Mouse (Mus musculus): ENCODE data around the gene Cyyr1. TPM values are rescaled to one million over a fixed set of nuclear protein-coding genes. Genes with fewer than 3 reads are reported as not detected.
"Not testable (repeated sequence)": the region's sequence is repeated elsewhere in the genome, so short reads cannot be mapped to it uniquely, and the experiment has no call there.

Gene Cyyr1
- 0.53 and 0.59 TPM in 2 replicates for polyA plus RNA-seq (2015; fragmentation: Nextera tagmentation; extraction: Ambion mirVana)

GRCm38 (mm10) chr16:85553297-85553696, at the start of gene Cyyr1:
TSS of gene Cyyr1 (minus strand) at chr16:85553397.
- not testable (repeated sequence) for H3K4me2 ChIP-seq; ATAC-seq (ENCODE audit: low read depth); H3K27me3 ChIP-seq; H3K4me1 ChIP-seq (replicated peaks); H3K36me3 ChIP-seq; H3K9ac ChIP-seq; H3K27ac ChIP-seq; DNase-seq; H3K4me3 ChIP-seq (replicated peaks); H3K9me3 ChIP-seq (replicated peaks)
- WGBS (ENCODE audit: insufficient replicate concordance): 54% methylated on average over 13 of the region's 13 CpGs

GRCm38 (mm10) chr16:85588844-85589243, 35.6 kb upstream of the Cyyr1 start:
- Histone ChIP-seq H3K9me3 (replicated peaks) (no peaks in the 10 kb centered on the region; the same call in 1 of the 2 replicates), H3K4me2 (no peak overlapping the region), H3K27me3 (no peaks in the 10 kb centered on the region), H3K36me3 (no peaks in the 10 kb centered on the region), H3K4me3 (replicated peaks) (no peak overlapping the region), H3K27ac (no peak overlapping the region), H3K9ac (no peak overlapping the region), H3K4me1 (replicated peaks) (no peaks in the 10 kb centered on the region)
- ATAC-seq (ENCODE audit: low read depth) (no peak), DNase-seq (no peak)
- 50% methylated on average over 7 of the region's 7 CpGs for WGBS (ENCODE audit: insufficient replicate concordance)

GRCm38 (mm10) chr16:85587573-85588226, 34.5 kb upstream of the Cyyr1 start:
- Histone ChIP-seq H3K9me3 (replicated peaks) (no peaks in the 10 kb centered on the region; the same call in 1 of the 2 replicates), H3K4me2 (no peak overlapping the region), H3K4me1 (replicated peaks) (no peaks in the 10 kb centered on the region), H3K27me3 (no peaks in the 10 kb centered on the region), H3K27ac (no peak overlapping the region), H3K9ac (no peak overlapping the region), H3K4me3 (replicated peaks) (no peak overlapping the region), H3K36me3 (no peaks in the 10 kb centered on the region)
- DNase-seq (no peak), ATAC-seq (ENCODE audit: low read depth) (no peak)
- 80% methylated on average over 4 of the region's 4 CpGs for WGBS (ENCODE audit: insufficient replicate concordance)

- DNase-seq (no peak), ATAC-seq (ENCODE audit: low read depth) (no peak)
- 54% methylated on average over 5 of the region's 5 CpGs for WGBS (ENCODE audit: insufficient replicate concordance)
- H3K9ac ChIP-seq: no peak overlapping the region
- H3K27me3 ChIP-seq: no peaks in the 10 kb centered on the region
- no peaks in the 10 kb centered on the region for H3K9me3 ChIP-seq (replicated peaks)
- H3K4me2 ChIP-seq: no peak overlapping the region
- no peak overlapping the region for H3K4me3 ChIP-seq (replicated peaks)
- no peak overlapping the region for H3K27ac ChIP-seq
- no peaks in the 10 kb centered on the region for H3K4me1 ChIP-seq (replicated peaks)
- no peaks in the 10 kb centered on the region for H3K36me3 ChIP-seq
These were observed 13.3 kb upstream of the Cyyr1 start for GRCm38 (mm10) chr16:85566474-85566873.

GRCm38 (mm10) chr16:85553838-85554237, 641 bp upstream of the Cyyr1 start:
- Histone ChIP-seq H3K27ac (no peak overlapping the region), H3K4me2 (no peak overlapping the region), H3K36me3 (no peaks in the 10 kb centered on the region), H3K4me3 (replicated peaks) (no peak overlapping the region), H3K9ac (no peak overlapping the region), H3K27me3 (no peaks in the 10 kb centered on the region), H3K9me3 (replicated peaks) (no peaks in the 10 kb centered on the region), H3K4me1 (replicated peaks) (no peaks in the 10 kb centered on the region)
- no peak for ATAC-seq (ENCODE audit: low read depth)
- WGBS (ENCODE audit: insufficient replicate concordance): 52% methylated on average over 8 of the region's 8 CpGs
- DNase-seq: no peak

- H3K4me3 ChIP-seq (replicated peaks); DNase-seq; H3K9me3 ChIP-seq (replicated peaks); H3K4me2 ChIP-seq; H3K27me3 ChIP-seq; H3K4me1 ChIP-seq (replicated peaks); H3K9ac ChIP-seq; H3K27ac ChIP-seq; H3K36me3 ChIP-seq; ATAC-seq (ENCODE audit: low read depth): not testable (repeated sequence)
- 57% methylated on average over 1 of the region's 11 CpGs for WGBS (ENCODE audit: insufficient replicate concordance)
These were observed 1.2 kb downstream of the Cyyr1 start for GRCm38 (mm10) chr16:85551976-85552375.

- Histone ChIP-seq H3K9ac (peak overlapping the region; percentile 13; the same call in 1 of the 2 replicates), H3K4me3 (replicated peaks) (peak overlapping the region; percentile 43), H3K9me3 (replicated peaks) (no peaks in the 10 kb centered on the region), H3K4me2 (peak overlapping the region; percentile 58), H3K36me3 (no peaks in the 10 kb centered on the region), H3K27ac (no peak overlapping the region), H3K27me3 (no peaks in the 10 kb centered on the region), H3K4me1 (replicated peaks) (no peaks in the 10 kb centered on the region)
- ATAC-seq (ENCODE audit: low read depth) (no peak), DNase-seq (no peak)
- WGBS (ENCODE audit: insufficient replicate concordance): 4% methylated on average over 25 of the region's 25 CpGs
These were observed 3.1 kb downstream of the Cyyr1 start for GRCm38 (mm10) chr16:85549971-85550567.

GRCm38 (mm10) chr16:85546519-85546918, 6.7 kb downstream of the Cyyr1 start:
- Histone ChIP-seq H3K27ac (no peak overlapping the region), H3K9me3 (replicated peaks) (no peaks in the 10 kb centered on the region), H3K4me2 (no peak overlapping the region), H3K4me1 (replicated peaks) (no peaks in the 10 kb centered on the region), H3K4me3 (replicated peaks) (no peak overlapping the region), H3K27me3 (no peaks in the 10 kb centered on the region), H3K9ac (no peak overlapping the region), H3K36me3 (no peaks in the 10 kb centered on the region)
- DNase-seq: no peak
- no peak for ATAC-seq (ENCODE audit: low read depth)
- WGBS (ENCODE audit: insufficient replicate concordance): 28% methylated on average over 6 of the region's 6 CpGs

- no peaks in the 10 kb centered on the region for H3K27me3 ChIP-seq
- no peak for ATAC-seq (ENCODE audit: low read depth)
- H3K4me2 ChIP-seq: no peak overlapping the region
- no peaks in the 10 kb centered on the region for H3K9me3 ChIP-seq (replicated peaks)
- H3K4me1 ChIP-seq (replicated peaks): no peaks in the 10 kb centered on the region
- DNase-seq: no peak
- no peak overlapping the region for H3K4me3 ChIP-seq (replicated peaks)
- H3K9ac ChIP-seq: no peak overlapping the region
- 43% methylated on average over 4 of the region's 4 CpGs for WGBS (ENCODE audit: insufficient replicate concordance)
- no peak overlapping the region for H3K27ac ChIP-seq
- H3K36me3 ChIP-seq: no peaks in the 10 kb centered on the region
These were observed 11.4 kb downstream of the Cyyr1 start for GRCm38 (mm10) chr16:85541676-85542273.

GRCm38 (mm10) chr16:85541023-85541422, 12.2 kb downstream of the Cyyr1 start:
- Histone ChIP-seq H3K4me3 (replicated peaks) (no peak overlapping the region), H3K36me3 (no peaks in the 10 kb centered on the region), H3K9ac (no peak overlapping the region), H3K4me1 (replicated peaks) (no peaks in the 10 kb centered on the region), H3K27ac (no peak overlapping the region), H3K27me3 (no peaks in the 10 kb centered on the region), H3K4me2 (no peak overlapping the region), H3K9me3 (replicated peaks) (no peaks in the 10 kb centered on the region)
- WGBS (ENCODE audit: insufficient replicate concordance): 78% methylated on average over 6 of the region's 6 CpGs
- ATAC-seq (ENCODE audit: low read depth): no peak
- no peak for DNase-seq

- Histone ChIP-seq H3K27ac (no peak overlapping the region), H3K4me2 (no peak overlapping the region), H3K4me3 (replicated peaks) (no peak overlapping the region), H3K9ac (no peak overlapping the region), H3K36me3 (no peaks in the 10 kb centered on the region), H3K9me3 (replicated peaks) (no peaks in the 10 kb centered on the region), H3K27me3 (no peaks in the 10 kb centered on the region), H3K4me1 (replicated peaks) (no peaks in the 10 kb centered on the region)
- WGBS (ENCODE audit: insufficient replicate concordance): 37% methylated on average over 5 of the region's 5 CpGs
- ATAC-seq (ENCODE audit: low read depth): no peak
- DNase-seq: no peak
These were observed 14.8 kb downstream of the Cyyr1 start for GRCm38 (mm10) chr16:85538367-85538766.
